Mouse (Mus musculus): ENCODE results near the gene Adssl1. TPM values are rescaled to one million over a fixed set of nuclear protein-coding genes. Genes with fewer than 3 reads are reported as not detected.

The Adssl1 gene
- polyA plus RNA-seq, 1 experiment = 44.6 TPM

GRCm38 (mm10) chr12:112628928-112629721 lies 9.3 kb downstream of the Adssl1 start:
- Histone ChIP-seq H3K4me3 (ENCODE audit: insufficient read depth, low read length) (no peak overlapping the region), H3K27ac (ENCODE audit: insufficient read depth, low read length) (peak overlapping the region; percentile 20; the same call in 1 of the 2 replicates)

GRCm38 (mm10) chr12:112630029-112630428 lies 10.2 kb downstream of the Adssl1 start:
- no peak for TF ChIP-seq POLR2A (IDR thresholded peaks at IDR 0.05; ENCODE audit: extremely low read depth, insufficient read depth, low read length)
- TF ChIP-seq CTCF (IDR thresholded peaks at IDR 0.05; ENCODE audit: extremely low read depth, insufficient read depth, low read length) = no peak
- Histone ChIP-seq H3K4me1 (ENCODE audit: control insufficient read depth, insufficient read depth, low read length) (no peaks in the 10 kb centered on the region), H3K27ac (ENCODE audit: insufficient read depth, low read length) (no peak overlapping the region), H3K4me3 (ENCODE audit: insufficient read depth, low read length) (no peak overlapping the region)

More at GRCm38 (mm10) chr12:112628928-112629721, 9.3 kb downstream of the Adssl1 start:
- TF ChIP-seq POLR2A (IDR thresholded peaks at IDR 0.05; ENCODE audit: extremely low read depth, insufficient read depth, low read length) = peak; percentile 58; the same call in 1 of the 2 replicates
- TF ChIP-seq CTCF (IDR thresholded peaks at IDR 0.05; ENCODE audit: extremely low read depth, insufficient read depth, low read length) = no peak
- no peaks in the 10 kb centered on the region for H3K4me1 ChIP-seq (ENCODE audit: control insufficient read depth, insufficient read depth, low read length)

- Histone ChIP-seq H3K4me1 (ENCODE audit: control insufficient read depth, insufficient read depth, low read length) (no peaks in the 10 kb centered on the region), H3K4me3 (ENCODE audit: insufficient read depth, low read length) (no peak overlapping the region), H3K27ac (ENCODE audit: insufficient read depth, low read length) (no peak overlapping the region)
- TF ChIP-seq POLR2A (IDR thresholded peaks at IDR 0.05; ENCODE audit: extremely low read depth, insufficient read depth, low read length) = no peak
- TF ChIP-seq CTCF (IDR thresholded peaks at IDR 0.05; ENCODE audit: extremely low read depth, insufficient read depth, low read length) = no peak
These were observed 11.0 kb downstream of the Adssl1 start for GRCm38 (mm10) chr12:112630796-112631195.

- no peak overlapping the region for H3K4me3 ChIP-seq (ENCODE audit: insufficient read depth, low read length)
- TF ChIP-seq CTCF (IDR thresholded peaks at IDR 0.05; ENCODE audit: extremely low read depth, insufficient read depth, low read length) (no peak), POLR2A (IDR thresholded peaks at IDR 0.05; ENCODE audit: extremely low read depth, insufficient read depth, low read length) (no peak)
- no peaks in the 10 kb centered on the region for H3K4me1 ChIP-seq (ENCODE audit: control insufficient read depth, insufficient read depth, low read length)
- no peak overlapping the region for H3K27ac ChIP-seq (ENCODE audit: insufficient read depth, low read length)
These were observed 11.6 kb downstream of the Adssl1 start for GRCm38 (mm10) chr12:112631472-112631871.

GRCm38 (mm10) chr12:112632084-112632777 lies 12.4 kb downstream of the Adssl1 start:
- Histone ChIP-seq H3K4me1 (ENCODE audit: control insufficient read depth, insufficient read depth, low read length) (no peaks in the 10 kb centered on the region), H3K4me3 (ENCODE audit: insufficient read depth, low read length) (no peak overlapping the region), H3K27ac (ENCODE audit: insufficient read depth, low read length) (no peak overlapping the region)
- TF ChIP-seq POLR2A (IDR thresholded peaks at IDR 0.05; ENCODE audit: extremely low read depth, insufficient read depth, low read length) = no peak
- TF ChIP-seq CTCF (IDR thresholded peaks at IDR 0.05; ENCODE audit: extremely low read depth, insufficient read depth, low read length) = no peak

- no peak for TF ChIP-seq POLR2A (IDR thresholded peaks at IDR 0.05; ENCODE audit: extremely low read depth, insufficient read depth, low read length)
- TF ChIP-seq CTCF (IDR thresholded peaks at IDR 0.05; ENCODE audit: extremely low read depth, insufficient read depth, low read length) = no peak
- Histone ChIP-seq H3K27ac (ENCODE audit: insufficient read depth, low read length) (no peak overlapping the region), H3K4me3 (ENCODE audit: insufficient read depth, low read length) (no peak overlapping the region), H3K4me1 (ENCODE audit: control insufficient read depth, insufficient read depth, low read length) (no peaks in the 10 kb centered on the region)
These were observed 13.1 kb downstream of the Adssl1 start for GRCm38 (mm10) chr12:112632907-112633306.

GRCm38 (mm10) chr12:112633686-112634085 lies 13.8 kb downstream of the Adssl1 start:
- Histone ChIP-seq H3K27ac (ENCODE audit: insufficient read depth, low read length) (no peak overlapping the region), H3K4me3 (ENCODE audit: insufficient read depth, low read length) (no peak overlapping the region), H3K4me1 (ENCODE audit: control insufficient read depth, insufficient read depth, low read length) (no peaks in the 10 kb centered on the region)
- TF ChIP-seq CTCF (IDR thresholded peaks at IDR 0.05; ENCODE audit: extremely low read depth, insufficient read depth, low read length) = no peak
- no peak for TF ChIP-seq POLR2A (IDR thresholded peaks at IDR 0.05; ENCODE audit: extremely low read depth, insufficient read depth, low read length)

- Histone ChIP-seq H3K27ac (ENCODE audit: insufficient read depth, low read length) (no peak overlapping the region), H3K4me1 (ENCODE audit: control insufficient read depth, insufficient read depth, low read length) (no peaks in the 10 kb centered on the region), H3K4me3 (ENCODE audit: insufficient read depth, low read length) (no peak overlapping the region)
- TF ChIP-seq POLR2A (IDR thresholded peaks at IDR 0.05; ENCODE audit: extremely low read depth, insufficient read depth, low read length) (no peak), CTCF (IDR thresholded peaks at IDR 0.05; ENCODE audit: extremely low read depth, insufficient read depth, low read length) (no peak)
These were observed 19.7 kb downstream of the Adssl1 start for GRCm38 (mm10) chr12:112639526-112639925.

GRCm38 (mm10) chr12:112643126-112643525 lies 23.3 kb downstream of the Adssl1 start:
- H3K4me1 ChIP-seq (ENCODE audit: control insufficient read depth, insufficient read depth, low read length) = peaks cover 2% of the 10 kb centered on the region; the same call in 1 of the 2 replicates

More at GRCm38 (mm10) chr12:112643126-112643525, 23.3 kb downstream of the Adssl1 start:
- TF ChIP-seq POLR2A (IDR thresholded peaks at IDR 0.05; ENCODE audit: extremely low read depth, insufficient read depth, low read length) (no peak), CTCF (IDR thresholded peaks at IDR 0.05; ENCODE audit: extremely low read depth, insufficient read depth, low read length) (no peak)
- no peak overlapping the region for H3K4me3 ChIP-seq (ENCODE audit: insufficient read depth, low read length)
- H3K27ac ChIP-seq (ENCODE audit: insufficient read depth, low read length) = no peak overlapping the region

All from cortical plate, adult 2 months (tissue).